Mouse (Mus musculus) activated CD4-positive, CD25-positive, alpha-beta regulatory T cell, adult 4 months (primary cell): ENCODE data around the gene Rassf8. TPM values are rescaled to one million over a fixed set of nuclear protein-coding genes. Genes with fewer than 3 reads are reported as not detected.

Experiments used
- ATAC-seq: one replicate; pipeline ENCODE4 v1.8.0; 2017
- polyA plus RNA-seq, 2 experiments: library from polyadenylated mRNA; unstranded; fragments of 100-300 nt; shearing (Covaris generic); gene quantifications; one replicate each; pipeline ENCODE4 v1.2.1; 2017

Gene Rassf8
- polyA plus RNA-seq, 2 experiments from 2014 or later: 0.19 to 0.32 TPM

DNA sequence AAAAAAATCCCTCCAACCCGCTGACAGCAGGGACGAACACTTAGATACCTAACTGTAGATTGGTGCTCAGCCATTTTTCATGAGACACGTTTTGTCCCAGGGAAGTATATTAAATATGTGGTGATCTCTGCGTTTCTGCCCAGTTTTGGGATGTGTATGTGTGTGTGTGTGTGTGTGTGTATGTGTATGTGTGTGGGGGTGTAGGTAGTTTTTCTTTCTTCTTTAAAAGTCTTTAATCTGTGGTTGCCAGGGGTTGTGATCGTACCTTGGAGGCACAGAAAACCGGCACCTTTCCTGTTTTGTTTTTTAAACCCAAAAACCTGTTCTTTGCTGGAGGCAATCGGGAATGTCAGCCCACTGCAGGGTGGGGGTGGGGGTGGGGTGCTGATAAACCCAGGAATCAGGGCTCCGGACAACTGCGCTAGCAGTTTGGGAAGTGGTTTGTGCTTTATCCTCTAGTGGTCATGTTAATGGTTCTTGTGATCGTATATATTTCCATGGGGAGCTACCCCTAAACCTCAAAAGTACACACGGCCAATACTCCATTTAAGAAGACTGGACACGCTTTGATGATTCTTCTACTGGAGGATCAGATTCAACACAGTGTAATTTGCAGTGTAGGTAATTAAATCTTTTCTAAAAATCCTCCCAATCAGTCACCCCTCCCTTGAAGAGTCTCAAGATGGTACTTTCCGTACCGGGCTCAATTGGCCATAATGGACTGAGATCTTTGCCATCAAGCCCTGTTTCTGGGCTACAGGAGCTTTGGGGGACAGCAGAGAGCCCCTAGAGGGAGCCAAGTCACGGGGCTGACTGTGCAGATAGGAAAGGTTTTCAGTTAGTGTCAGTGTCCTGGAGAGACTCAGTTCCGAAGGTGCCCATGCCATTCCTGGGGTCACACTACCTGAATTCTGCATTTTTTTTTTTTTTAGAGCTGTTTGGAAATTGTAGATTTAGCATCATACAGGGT, 1.4 kb downstream of the Rassf8 start:
- ATAC-seq: no peak

GRCm38 (mm10) chr6:145750394-145750793, 3.8 kb downstream of the Rassf8 start:
- no peak for ATAC-seq

GRCm38 (mm10) chr6:145753296-145753695, 6.7 kb downstream of the Rassf8 start:
- ATAC-seq: no peak

DNA sequence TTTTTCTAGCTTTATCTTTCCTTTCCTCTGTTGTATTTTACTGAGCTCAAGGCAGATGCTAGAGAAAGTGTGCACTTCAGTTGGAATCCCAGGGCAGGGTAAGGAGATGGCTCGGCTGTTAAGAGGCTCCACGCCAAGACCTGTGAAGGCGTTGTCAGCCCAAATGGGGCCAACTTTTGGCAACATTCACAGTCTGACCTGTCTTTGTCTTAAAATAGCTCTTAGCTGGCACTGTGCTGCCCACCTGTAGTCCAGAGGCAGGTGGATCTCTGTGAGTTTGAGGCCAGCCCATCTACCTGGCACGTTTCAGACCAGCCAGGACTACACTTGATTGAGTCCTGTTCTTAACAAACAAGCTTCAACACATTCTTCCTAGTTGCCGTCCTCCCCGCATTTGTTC, 7.9 kb downstream of the Rassf8 start:
- no peak for ATAC-seq

DNA sequence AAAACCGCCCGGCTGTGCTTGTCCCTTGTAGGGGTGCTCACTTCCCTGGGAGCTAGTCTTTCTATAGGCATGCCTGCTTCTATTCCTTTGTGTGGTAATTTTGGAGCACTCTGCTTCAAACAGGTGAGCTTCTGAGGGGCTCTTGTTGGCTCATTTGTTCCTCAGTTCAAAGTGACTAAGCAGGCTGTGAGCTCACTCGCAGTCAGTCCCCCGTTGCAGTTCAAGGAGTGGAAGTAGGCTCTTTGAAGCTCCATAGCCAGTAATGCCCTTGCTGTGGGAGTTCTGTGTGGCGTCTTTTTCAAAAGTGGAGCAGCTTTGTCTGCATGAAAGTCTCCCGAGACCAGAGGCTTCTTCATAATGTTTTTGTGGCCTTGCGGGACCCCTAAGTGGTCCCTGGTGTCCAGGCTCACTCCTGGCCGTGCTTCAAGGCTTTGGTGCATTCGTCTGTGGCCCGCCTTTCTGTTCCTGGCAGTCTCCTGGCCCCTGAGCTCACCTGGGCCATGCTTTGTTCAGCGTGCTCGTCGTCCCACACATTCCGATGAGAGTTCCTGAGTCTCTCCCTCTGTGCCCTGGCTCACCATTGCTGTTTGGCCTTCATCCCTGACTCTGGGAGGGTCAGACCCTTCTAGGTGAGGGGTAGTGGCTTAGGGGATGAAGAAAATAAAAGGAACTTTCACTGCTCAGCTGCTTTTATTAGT, 9.5 kb downstream of the Rassf8 start:
- no peak for ATAC-seq

- ATAC-seq: no peak
These were observed 10.1 kb downstream of the Rassf8 start for GRCm38 (mm10) chr6:145756640-145757005.

DNA sequence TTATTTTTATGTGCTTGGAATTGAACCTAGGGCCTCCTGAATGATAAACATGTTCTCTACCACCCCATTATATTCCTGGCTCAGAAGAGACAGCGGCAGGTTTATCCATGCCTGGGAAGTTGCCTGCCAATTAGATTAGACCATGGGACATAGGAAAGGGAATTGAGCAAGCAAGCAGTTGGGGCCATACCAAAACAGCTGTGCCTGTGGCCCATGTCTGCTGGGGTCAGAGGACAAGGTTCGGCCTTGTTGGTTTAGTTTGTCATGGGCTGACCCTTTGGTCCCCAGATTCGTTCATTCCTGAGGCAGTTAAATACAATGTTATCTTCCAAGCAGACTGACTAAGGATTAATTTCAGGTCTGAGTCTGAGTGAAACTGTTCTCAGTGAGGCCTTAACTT, 10.8 kb downstream of the Rassf8 start:
- no peak for ATAC-seq

DNA sequence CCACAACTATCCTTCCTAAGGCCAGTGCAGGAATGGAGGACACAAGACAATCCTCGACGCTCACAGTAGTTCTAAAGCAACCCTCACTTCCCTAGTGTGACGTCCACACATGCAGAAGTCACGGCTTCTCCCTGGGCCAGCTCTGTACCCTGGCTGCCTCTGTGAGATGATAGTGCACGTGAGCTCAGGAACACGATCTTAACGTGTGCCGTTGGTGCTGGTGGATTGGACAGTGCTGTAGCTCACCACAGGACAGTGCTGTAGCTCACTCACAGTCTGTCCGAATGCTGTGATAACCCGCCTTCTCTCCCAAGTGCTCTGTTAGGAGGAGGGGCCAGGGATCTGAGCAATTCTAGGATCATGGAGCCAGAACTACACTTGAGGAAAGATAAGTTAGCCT, 12.1 kb downstream of the Rassf8 start:
- no peak for ATAC-seq

- no peak for ATAC-seq
These were observed 12.9 kb downstream of the Rassf8 start for GRCm38 (mm10) chr6:145759432-145759831.

DNA sequence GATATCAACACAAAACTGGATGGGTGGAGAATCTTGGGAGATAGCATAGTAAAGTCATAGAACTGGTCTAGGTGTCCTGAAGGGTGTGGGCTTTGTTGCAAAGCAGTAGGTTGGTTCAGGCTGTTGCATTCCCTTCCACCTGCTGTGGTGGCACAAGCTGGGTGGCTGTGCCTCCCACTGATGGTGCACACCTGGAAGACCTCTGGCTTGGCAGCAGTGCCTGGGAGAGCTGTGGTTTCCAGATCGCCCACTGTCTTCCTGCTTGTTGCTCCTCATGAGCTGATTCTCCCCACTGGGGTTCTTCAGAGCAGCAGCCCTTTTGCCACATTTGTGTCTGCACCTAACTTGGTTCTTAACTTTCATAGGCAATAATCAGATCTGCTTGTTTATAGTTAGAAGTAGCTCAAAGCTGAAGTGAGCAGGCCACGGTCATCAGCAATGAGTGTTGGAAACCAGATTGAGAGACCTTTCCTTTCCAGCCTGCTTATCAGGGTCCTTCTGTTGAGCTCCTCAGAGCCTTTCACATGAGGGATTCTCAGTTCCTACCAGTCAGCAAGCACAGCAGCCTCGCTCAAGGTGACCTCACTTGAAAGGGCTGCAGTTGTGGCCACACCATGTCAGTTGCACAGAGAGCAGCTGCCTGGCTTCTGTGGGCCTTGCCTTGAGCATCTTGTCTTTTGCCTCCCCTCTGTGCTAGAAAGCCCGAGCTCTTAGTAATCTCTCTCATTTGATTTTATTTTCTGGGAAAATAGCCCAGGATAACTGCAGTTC, 13.9 kb downstream of the Rassf8 start:
- no peak for ATAC-seq

- no peak for ATAC-seq
These were observed 14.8 kb downstream of the Rassf8 start for GRCm38 (mm10) chr6:145761151-145761935.

GRCm38 (mm10) chr6:145762016-145762415, 15.5 kb downstream of the Rassf8 start:
- no peak for ATAC-seq

- no peak for ATAC-seq
These were observed 16.5 kb downstream of the Rassf8 start for GRCm38 (mm10) chr6:145763051-145763450.

GRCm38 (mm10) chr6:145765011-145765410, 18.5 kb downstream of the Rassf8 start:
- no peak for ATAC-seq

DNA sequence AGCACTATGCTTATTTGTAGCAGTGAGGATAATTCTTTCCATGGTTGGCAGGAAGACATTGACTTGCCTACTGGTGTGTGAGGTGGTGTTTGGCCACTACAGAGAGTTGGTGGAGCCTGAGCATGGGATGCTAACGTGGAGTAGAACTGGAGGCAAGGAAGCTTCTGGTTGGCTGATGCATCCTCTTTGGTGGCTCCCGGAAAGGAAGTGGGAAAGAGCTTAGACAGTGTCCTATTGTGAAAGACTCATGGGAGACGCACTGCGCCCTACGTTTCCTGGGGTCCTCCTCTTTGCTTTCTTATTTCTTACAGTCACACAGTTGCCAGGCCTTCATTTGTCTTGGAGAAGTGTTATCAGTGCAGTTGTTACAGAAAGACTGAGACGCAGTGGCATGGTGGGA, 20.4 kb downstream of the Rassf8 start:
- no peak for ATAC-seq

DNA sequence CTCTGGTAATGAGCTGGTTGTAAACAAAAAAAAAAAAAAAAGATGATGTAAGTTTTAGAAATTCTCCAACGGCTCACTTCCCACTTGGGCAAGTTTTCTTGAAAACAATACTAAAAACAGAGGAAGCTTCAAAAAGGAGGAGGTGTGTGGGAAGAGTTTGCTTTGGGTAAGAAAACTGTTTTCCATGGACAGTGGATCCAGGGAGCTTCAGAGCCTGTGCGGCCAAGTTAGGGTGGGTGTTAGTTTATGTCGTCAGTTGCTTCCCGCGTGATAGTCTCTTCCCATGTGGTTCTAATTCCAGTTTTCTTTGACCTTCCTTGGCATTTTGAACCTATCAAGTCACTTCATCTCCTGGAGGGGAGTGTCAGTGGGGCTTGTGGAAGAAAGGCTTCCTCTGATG, 21.1 kb downstream of the Rassf8 start:
- no peak for ATAC-seq

- ATAC-seq: no peak
These were observed 22.2 kb downstream of the Rassf8 start for GRCm38 (mm10) chr6:145768671-145769292.

DNA sequence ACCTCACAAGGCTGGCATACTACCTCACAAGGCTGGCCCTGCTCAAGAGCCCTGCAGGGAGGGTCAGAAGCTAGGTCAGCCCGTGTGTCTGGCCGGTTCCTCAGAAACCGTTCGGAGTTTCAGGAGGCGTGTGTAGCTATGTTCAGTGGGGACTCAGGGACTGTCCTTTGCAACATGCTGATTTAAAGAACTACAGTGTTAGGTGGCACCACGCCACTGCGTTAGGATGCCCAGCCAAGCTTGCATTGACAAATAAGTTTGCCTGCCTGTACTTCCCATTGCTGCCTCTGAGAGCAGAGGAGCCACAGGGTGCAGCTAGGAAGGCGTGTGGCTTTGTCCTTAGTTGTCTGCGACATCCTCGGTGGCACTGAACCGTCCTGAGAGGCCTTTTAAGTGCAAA, 23.3 kb downstream of the Rassf8 start:
- no peak for ATAC-seq

GRCm38 (mm10) chr6:145770272-145771000, 23.9 kb downstream of the Rassf8 start:
- ATAC-seq: no peak

GRCm38 (mm10) chr6:145774436-145774835, 27.9 kb downstream of the Rassf8 start:
- ATAC-seq: no peak

DNA sequence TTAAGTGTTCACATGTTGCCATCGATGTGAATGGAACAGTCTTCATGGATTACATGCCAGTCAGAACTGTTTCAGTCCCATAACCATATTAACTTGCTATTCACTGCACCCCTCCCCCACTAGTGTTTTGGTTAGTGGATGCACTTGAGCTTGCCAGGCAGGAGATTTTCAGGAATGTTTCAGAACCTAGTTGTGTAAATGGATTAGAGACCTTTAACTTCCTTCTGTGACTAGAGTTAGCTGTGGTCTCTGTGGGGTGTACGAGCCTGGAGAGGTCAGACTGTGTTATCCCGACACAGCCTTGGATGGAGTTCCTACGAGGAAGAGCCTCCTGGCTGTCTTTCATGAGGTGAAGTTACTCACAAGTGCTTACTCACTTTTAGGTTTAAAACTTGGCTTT, 29.7 kb downstream of the Rassf8 start:
- ATAC-seq: no peak
